Comparison of ENCODE assay signal across 10 mouse cellular contexts in the genomic region with DNA sequence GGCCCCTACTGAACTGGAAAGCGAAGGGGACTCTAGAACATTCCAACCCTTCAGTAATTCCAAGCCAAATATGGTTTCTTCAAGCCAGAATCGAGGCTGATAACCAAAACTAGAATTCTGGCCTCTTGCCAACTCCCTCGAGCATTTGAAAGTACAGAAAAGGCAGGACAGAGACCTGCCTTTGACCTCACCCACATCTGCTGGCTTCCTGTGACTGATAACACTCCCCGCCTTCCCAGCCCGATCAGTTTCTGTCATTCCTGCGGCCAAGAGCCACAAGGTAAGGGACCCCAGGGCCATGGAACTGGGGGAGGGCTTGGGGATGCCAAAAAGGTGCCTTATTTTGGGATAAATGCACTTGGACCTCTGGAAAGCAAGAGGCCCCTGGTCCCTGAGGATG. TPM values are rescaled to one million over a fixed set of nuclear protein-coding genes. Genes with fewer than 3 reads are reported as not detected.
DNase-seq lines count a peak whose midpoint lies in the region; ATAC-seq and TF ChIP-seq lines count a peak whose summit lies in the region.
"Had no signal": no experiment of that assay in that cellular context is flagged by ENCODE, and none has a peak within 500 bp of the region (broad histone marks: within the 10 kb centered on the region; RNA-seq: fewer than 3 reads in every experiment).

No protein-coding gene starts in this region.

- H3K9me3 ChIP-seq in MEL (replicated peaks; ENCODE audit: insufficient read depth, low read length), result no peaks in the 10 kb centered on the region
- no peaks in the 10 kb centered on the region for H3K9me3 ChIP-seq in heart, embryonic 10.5 days
- H3K9me3 ChIP-seq in liver, embryonic 16.5 days (replicated peaks; ENCODE audit: control insufficient read depth, low read length), result no peaks in the 10 kb centered on the region
- H3K9me3 ChIP-seq in embryonic facial prominence, embryonic 10.5 days, result no peaks in the 10 kb centered on the region

- H3K4me3 ChIP-seq in heart, adult 2 months, result no peak overlapping the region
- H3K4me3 ChIP-seq in MEL (ENCODE audit: control insufficient read depth in 1 of 2, insufficient read depth in 1 of 2, low read depth in 2 of 2, low read length in 2 of 2), result no peak overlapping the region
- 0 out of 2 replicates have a peak overlapping the region, but pooled peaks have one; percentile 19 for H3K4me3 ChIP-seq in heart, embryonic 10.5 days
- H3K4me3 ChIP-seq in liver, embryonic 16.5 days (ENCODE audit: low read depth, low read length), result peak overlapping the region; percentile 62
- no peak overlapping the region for H3K4me3 ChIP-seq in embryonic facial prominence, embryonic 10.5 days

- peak in 1 of 2 experiments; percentile 29 for DNase-seq in heart, adult 2 months
- DNase-seq in heart, postnatal 14 days, result no peak
- DNase-seq in MEL (ENCODE audit: low read depth, low spot score), result peak; percentile 91
- DNase-seq in heart, embryonic 10.5 days (ENCODE audit: low spot score), result peak; percentile 91
- DNase-seq in thymus, postnatal 10 days (ENCODE audit: low spot score in 2 of 2), result no peak
- no peak for DNase-seq in embryonic facial prominence, embryonic 10.5 days (ENCODE audit: low spot score)
- DNase-seq in frontal cortex, postnatal 25 days (ENCODE audit: low spot score in 2 of 2), result no peak
- DNase-seq: thymus, postnatal 14 days had no signal

- peaks cover 3% of the 10 kb centered on the region; the same call in 1 of the 2 replicates for H3K36me3 ChIP-seq in heart, adult 2 months (ENCODE audit: control insufficient read depth, insufficient read depth, low read length)
- peaks cover 12 to 24% of the 10 kb centered on the region in 2 experiments for H3K36me3 ChIP-seq in MEL (ENCODE audit: control insufficient read depth in 1 of 2, insufficient read depth in 2 of 2, low read length in 2 of 2)
- peaks cover 47% of the 10 kb centered on the region for H3K36me3 ChIP-seq in heart, embryonic 10.5 days
- peaks cover 28% of the 10 kb centered on the region for H3K36me3 ChIP-seq in liver, embryonic 16.5 days (ENCODE audit: control insufficient read depth, insufficient read depth)
- peaks cover 65% of the 10 kb centered on the region for H3K36me3 ChIP-seq in embryonic facial prominence, embryonic 10.5 days (replicated peaks)

- TF ChIP-seq EP300 in heart, adult 2 months (IDR thresholded peaks at IDR 0.05; ENCODE audit: insufficient read depth, low read depth, low read length), result no peak
- peak; percentile 68 to 78 for TF ChIP-seq EP300 in MEL (IDR thresholded peaks at IDR 0.05; ENCODE audit: low read depth in 1 of 2, low read length in 2 of 2)

- H3K4me2 ChIP-seq in liver, embryonic 16.5 days (ENCODE audit: low read depth, low read length), result peak overlapping the region; percentile 57
- H3K4me2 ChIP-seq: midbrain, embryonic 11.5 days had no signal

- no peak for TF ChIP-seq POLR2A in heart, adult 2 months (IDR thresholded peaks at IDR 0.05; ENCODE audit: insufficient read depth, low read depth, low read length)
- TF ChIP-seq POLR2A in MEL (IDR thresholded peaks at IDR 0.05; ENCODE audit: control insufficient read depth in 1 of 2, insufficient read depth in 1 of 2, low read depth in 1 of 2, low read length in 2 of 2, poor library complexity in 1 of 2), result no peak

- 24% methylated on average over 6 of the region's 6 CpGs for WGBS in heart, adult 2 months
- 23% methylated on average over 6 of the region's 6 CpGs for WGBS in heart, embryonic 10.5 days
- 14% methylated on average over 6 of the region's 6 CpGs for WGBS in liver, embryonic 16.5 days (ENCODE audit: insufficient replicate concordance)
- 84% methylated on average over 6 of the region's 6 CpGs for WGBS in embryonic facial prominence, embryonic 10.5 days

- H3K27me3 ChIP-seq in heart, adult 2 months (ENCODE audit: control insufficient read depth, insufficient read depth, low read length), result no peaks in the 10 kb centered on the region
- no peaks in the 10 kb centered on the region for H3K27me3 ChIP-seq in MEL (ENCODE audit: control insufficient read depth in 1 of 2, insufficient read depth in 2 of 2, low read length in 2 of 2)
- H3K27me3 ChIP-seq in heart, embryonic 10.5 days (ENCODE audit: insufficient read depth, poor library complexity, severe bottlenecking), result no peaks in the 10 kb centered on the region
- no peaks in the 10 kb centered on the region for H3K27me3 ChIP-seq in liver, embryonic 16.5 days (ENCODE audit: control insufficient read depth, insufficient read depth, low read depth, low read length)
- H3K27me3 ChIP-seq in embryonic facial prominence, embryonic 10.5 days (replicated peaks; ENCODE audit: low read depth, poor library complexity, severe bottlenecking), result no peaks in the 10 kb centered on the region

- H3K9ac ChIP-seq in heart, adult 2 months (ENCODE audit: low read depth, low read length), result no peak overlapping the region
- no peak overlapping the region for H3K9ac ChIP-seq in MEL (ENCODE audit: control insufficient read depth, low read depth, low read length, poor library complexity, severe bottlenecking)
- peak overlapping the region; percentile 66 for H3K9ac ChIP-seq in liver, embryonic 16.5 days (ENCODE audit: low read depth, low read length)

- peak overlapping the region; percentile 44 for H3K27ac ChIP-seq in heart, adult 2 months
- peak overlapping the region; percentile 67 for H3K27ac ChIP-seq in MEL (ENCODE audit: control insufficient read depth, low read depth, low read length)
- peak overlapping the region; percentile 79 for H3K27ac ChIP-seq in heart, embryonic 10.5 days
- peak overlapping the region; percentile 88 for H3K27ac ChIP-seq in liver, embryonic 16.5 days (ENCODE audit: low read length)
- H3K27ac ChIP-seq in embryonic facial prominence, embryonic 10.5 days (replicated peaks), result no peak overlapping the region

- intact Hi-C loops in heart, adult 2 months (cut with DNase I), result no loop called here
- intact Hi-C loops in heart, postnatal 14 days (cut with DNase I), result no loop called here

- ATAC-seq in liver, embryonic 16.5 days (ENCODE audit: low read depth), result peak; percentile 88

- TF ChIP-seq CTCF in heart, adult 2 months (IDR thresholded peaks at IDR 0.05), result no peak
- no peak for TF ChIP-seq CTCF in MEL (IDR thresholded peaks at IDR 0.05 in 2 of 3, conservative IDR thresholded peaks at IDR 0.05 in 1 of 3; ENCODE audit: control insufficient read depth in 1 of 3, insufficient read depth in 1 of 3, low read depth in 2 of 3, low read length in 3 of 3, poor library complexity in 1 of 3, severe bottlenecking in 1 of 3)

- peaks cover 1% of the 10 kb centered on the region; the same call in 1 of the 2 replicates for H3K4me1 ChIP-seq in heart, adult 2 months (ENCODE audit: control insufficient read depth, insufficient read depth, low read length)
- H3K4me1 ChIP-seq in MEL (ENCODE audit: control insufficient read depth in 1 of 2, insufficient read depth in 2 of 2, low read length in 2 of 2), result peaks cover 12 to 23% of the 10 kb centered on the region in 2 experiments
- H3K4me1 ChIP-seq in heart, embryonic 10.5 days, result peaks cover 67% of the 10 kb centered on the region
- H3K4me1 ChIP-seq in liver, embryonic 16.5 days (ENCODE audit: control insufficient read depth, low read depth, low read length), result peaks cover 64% of the 10 kb centered on the region
- peaks cover 25% of the 10 kb centered on the region for H3K4me1 ChIP-seq in embryonic facial prominence, embryonic 10.5 days

- no peaks in the 10 kb centered on the region for H3K79me2 ChIP-seq in heart, adult 2 months (replicated peaks; ENCODE audit: control insufficient read depth, insufficient read depth, low read length)
- H3K79me2 ChIP-seq in MEL (ENCODE audit: control insufficient read depth, insufficient read depth, low read length, poor library complexity), result no peaks in the 10 kb centered on the region

- no peak for TF ChIP-seq RAD21 in MEL (IDR thresholded peaks at IDR 0.05; ENCODE audit: low read depth, low read length)

TF ChIP-seq in MEL, 35 proteins besides CTCF, POLR2A, EP300 and RAD21 (continues in another document):
- no peak for TF ChIP-seq SMC3 (IDR thresholded peaks at IDR 0.05; ENCODE audit: low read depth, low read length)
- TF ChIP-seq USF2 (IDR thresholded peaks at IDR 0.05; ENCODE audit: borderline replicate concordance in 1 of 2, insufficient read depth in 1 of 2, low read depth in 1 of 2, low read length in 2 of 2), result no peak
- TF ChIP-seq ETS1 (IDR thresholded peaks at IDR 0.05; ENCODE audit: low read depth, low read length), result peak; percentile 84

RNA-seq across cellular contexts. Expression of a gene that starts 2.7 kb away (rescaled TPM):
- total RNA-seq in heart, adult 2 months (2021), result under 1 TPM; 0.10 to 0.20 TPM
- polyA plus RNA-seq in heart, adult 2 months (2012; rRNA removed), result 0.04 and 0.06 TPM in 2 replicates
- under 1 TPM; 0.17 to 0.31 TPM for total RNA-seq in heart, postnatal 14 days (2021)
- total RNA-seq in MEL (2012; rRNA removed), result 0.10 and 0.31 TPM in 2 replicates
- under 1 TPM in 1 of 2 experiments, not detected in 1; 0.46 TPM for polyA plus RNA-seq in MEL (2012; ENCODE audit: insufficient read depth in 1 of 2, insufficient read length in 2 of 2, low read depth in 1 of 2, low replicate concordance in 2 of 2, missing spikeins in 1 of 2)
- 0.71 and 1.1 TPM in 2 replicates for polyA plus RNA-seq in heart, embryonic 10.5 days (2016; fragmentation: Nextera tagmentation; extraction: Ambion mirVana)
- 0.12 and 0.14 TPM in 2 replicates for polyA plus RNA-seq in liver, embryonic 16.5 days (2015; fragmentation: Nextera tagmentation; extraction: Ambion mirVana)
- polyA plus RNA-seq in embryonic facial prominence, embryonic 10.5 days (2016; fragmentation: Nextera tagmentation; extraction: Ambion mirVana), result 1.3 and 1.6 TPM in 2 replicates

RNA-seq across cellular contexts. Expression of a gene that starts 36.8 kb away (rescaled TPM):
- total RNA-seq in heart, adult 2 months (2021), result 1 to 10 TPM; 6.9 to 7.9 TPM
- 3.4 and 5.4 TPM in 2 replicates for polyA plus RNA-seq in heart, adult 2 months (2012; rRNA removed)
- total RNA-seq in heart, postnatal 14 days (2021), result 10 to 100 TPM in 1 of 2 experiments, 1 to 10 TPM in 1; 9.4 to 10.5 TPM
- 0.98 and 1.3 TPM in 2 replicates for total RNA-seq in MEL (2012; rRNA removed)
- 1 to 10 TPM in 1 of 2 experiments, not detected in 1; 1.7 TPM for polyA plus RNA-seq in MEL (2012; ENCODE audit: insufficient read depth in 1 of 2, insufficient read length in 2 of 2, low read depth in 1 of 2, low replicate concordance in 2 of 2, missing spikeins in 1 of 2)
- polyA plus RNA-seq in heart, embryonic 10.5 days (2016; fragmentation: Nextera tagmentation; extraction: Ambion mirVana), result 3.4 and 3.7 TPM in 2 replicates
- polyA plus RNA-seq in liver, embryonic 16.5 days (2015; fragmentation: Nextera tagmentation; extraction: Ambion mirVana), result 0.33 and 0.42 TPM in 2 replicates
- polyA plus RNA-seq in embryonic facial prominence, embryonic 10.5 days (2016; fragmentation: Nextera tagmentation; extraction: Ambion mirVana), result 4.1 and 6.7 TPM in 2 replicates

RNA-seq across cellular contexts. Expression of a gene that starts 50.5 kb away (rescaled TPM):
- total RNA-seq in heart, adult 2 months (2021), result 1 to 10 TPM; 2.2 TPM
- 1.5 and 2.6 TPM in 2 replicates for polyA plus RNA-seq in heart, adult 2 months (2012; rRNA removed)
- 1 to 10 TPM; 2.4 to 3.1 TPM for total RNA-seq in heart, postnatal 14 days (2021)
- 2.7 and 3.2 TPM in 2 replicates for total RNA-seq in MEL (2012; rRNA removed)
- 1 to 10 TPM in 1 of 2 experiments, not detected in 1; 3.3 TPM for polyA plus RNA-seq in MEL (2012; ENCODE audit: insufficient read depth in 1 of 2, insufficient read length in 2 of 2, low read depth in 1 of 2, low replicate concordance in 2 of 2, missing spikeins in 1 of 2)
- 0.67 and 0.69 TPM in 2 replicates for polyA plus RNA-seq in heart, embryonic 10.5 days (2016; fragmentation: Nextera tagmentation; extraction: Ambion mirVana)
- polyA plus RNA-seq in liver, embryonic 16.5 days (2015; fragmentation: Nextera tagmentation; extraction: Ambion mirVana), result 0.33 and 0.41 TPM in 2 replicates
- polyA plus RNA-seq in embryonic facial prominence, embryonic 10.5 days (2016; fragmentation: Nextera tagmentation; extraction: Ambion mirVana), result 0.80 and 0.81 TPM in 2 replicates

Comparison
In these comparisons a context has a peak if more than half of its experiments do, and no peak if none do; other contexts are left out.
1. DNase-seq: peak in MEL (single experiment) and heart, embryonic 10.5 days (single experiment); none in heart, postnatal 14 days (0 of 2), thymus, postnatal 10 days (0 of 2), embryonic facial prominence, embryonic 10.5 days (single experiment) and frontal cortex, postnatal 25 days (0 of 2).
2. H3K4me3 ChIP-seq: peak in heart, embryonic 10.5 days (single experiment) and liver, embryonic 16.5 days (single experiment); none in heart, adult 2 months (single experiment), MEL (0 of 2) and embryonic facial prominence, embryonic 10.5 days (single experiment).